Mouse (Mus musculus): ENCODE results near the gene Olfr806. TPM values are rescaled to one million over a fixed set of nuclear protein-coding genes. Genes with fewer than 3 reads are reported as not detected.

Gene Olfr806
- not detected in 2 replicates for polyA plus RNA-seq (2012; rRNA removed; ENCODE audit: low replicate concordance)

GRCm38 (mm10) chr10:129741821-129742220 is at the start of gene Olfr806:
Gene Olfr806 (minus strand): TSS chr10:129741921.

GRCm38 (mm10) chr10:129774338-129774737 is 32.6 kb upstream of the Olfr806 start, which contains the start of gene Olfr809:
Gene Olfr809 (plus strand): TSS chr10:129774638.

GRCm38 (mm10) chr10:129765182-129765581 is 23.5 kb upstream of the Olfr806 start, which contains the start of gene Olfr808:
Gene Olfr808 (plus strand): TSS chr10:129765482.

GRCm38 (mm10) chr10:129757693-129758092 is 16.0 kb upstream of the Olfr806 start, which contains the start of gene Olfr807:
Gene Olfr807 (minus strand): TSS chr10:129757793.

GRCm38 (mm10) chr10:129729275-129729674 is 12.4 kb downstream of the Olfr806 start, which contains the start of gene Olfr805:
Gene Olfr805 (minus strand): TSS chr10:129729375.

GRCm38 (mm10) chr10:129702910-129703309 is 38.8 kb downstream of the Olfr806 start, which contains the start of gene Olfr804:
Gene Olfr804 (plus strand): TSS chr10:129703210.

GRCm38 (mm10) chr10:129694186-129694585 is 47.5 kb downstream of the Olfr806 start, which contains the start of gene Olfr803:
Gene Olfr803 (minus strand): TSS chr10:129694286.

GRCm38 (mm10) chr10:129688069-129688468 is 53.7 kb downstream of the Olfr806 start, which contains the start of gene Olfr802:
Gene Olfr802 (minus strand): TSS chr10:129688169.

Other genes with a start within 250 kb of the Olfr806 start
- gene Olfr790, start 243.4 kb downstream of the Olfr806 start, polyA plus RNA-seq (2012; rRNA removed; ENCODE audit: low replicate concordance) = not detected in 2 replicates
- not detected in 2 replicates for gene Olfr791, start 220.1 kb downstream of the Olfr806 start, polyA plus RNA-seq (2012; rRNA removed; ENCODE audit: low replicate concordance)
- gene Olfr792, start 202.8 kb downstream of the Olfr806 start, polyA plus RNA-seq (2012; rRNA removed; ENCODE audit: low replicate concordance) = not detected in 2 replicates
- not detected in 2 replicates for gene Olfr794, start 174.3 kb downstream of the Olfr806 start, polyA plus RNA-seq (2012; rRNA removed; ENCODE audit: low replicate concordance)
- not detected in 2 replicates for gene Olfr796, start 129.4 kb downstream of the Olfr806 start, polyA plus RNA-seq (2012; rRNA removed; ENCODE audit: low replicate concordance)
- gene Olfr798, start 114.0 kb downstream of the Olfr806 start, polyA plus RNA-seq (2012; rRNA removed; ENCODE audit: low replicate concordance) = not detected in 2 replicates
- not detected in 2 replicates for gene Olfr799, start 104.4 kb downstream of the Olfr806 start, polyA plus RNA-seq (2012; rRNA removed; ENCODE audit: low replicate concordance)
- not detected in 2 replicates for gene Olfr800, start 84.2 kb downstream of the Olfr806 start, polyA plus RNA-seq (2012; rRNA removed; ENCODE audit: low replicate concordance)
- gene Olfr801, start 68.1 kb downstream of the Olfr806 start, polyA plus RNA-seq (2012; rRNA removed; ENCODE audit: low replicate concordance) = not detected in 2 replicates
- not detected in 2 replicates for gene Olfr802, start 53.8 kb downstream of the Olfr806 start, polyA plus RNA-seq (2012; rRNA removed; ENCODE audit: low replicate concordance)
- not detected in 2 replicates for gene Olfr803, start 47.6 kb downstream of the Olfr806 start, polyA plus RNA-seq (2012; rRNA removed; ENCODE audit: low replicate concordance)
- not detected in 2 replicates for gene Olfr804, start 38.7 kb downstream of the Olfr806 start, polyA plus RNA-seq (2012; rRNA removed; ENCODE audit: low replicate concordance)
- gene Olfr805, start 12.5 kb downstream of the Olfr806 start, polyA plus RNA-seq (2012; rRNA removed; ENCODE audit: low replicate concordance) = not detected in 2 replicates
- not detected in 2 replicates for gene Olfr807, start 15.9 kb upstream of the Olfr806 start, polyA plus RNA-seq (2012; rRNA removed; ENCODE audit: low replicate concordance)
- gene Olfr808, start 23.6 kb upstream of the Olfr806 start, polyA plus RNA-seq (2012; rRNA removed; ENCODE audit: low replicate concordance) = not detected in 2 replicates
- gene Olfr809, start 32.7 kb upstream of the Olfr806 start, polyA plus RNA-seq (2012; rRNA removed; ENCODE audit: low replicate concordance) = not detected in 2 replicates
- gene Olfr810, start 53.0 kb upstream of the Olfr806 start, polyA plus RNA-seq (2012; rRNA removed; ENCODE audit: low replicate concordance) = not detected in 2 replicates
- gene Olfr811, start 62.5 kb upstream of the Olfr806 start, polyA plus RNA-seq (2012; rRNA removed; ENCODE audit: low replicate concordance) = not detected in 2 replicates
- gene Olfr812, start 104.2 kb upstream of the Olfr806 start, polyA plus RNA-seq (2012; rRNA removed; ENCODE audit: low replicate concordance) = not detected in 2 replicates
- not detected in 2 replicates for gene Olfr813, start 113.4 kb upstream of the Olfr806 start, polyA plus RNA-seq (2012; rRNA removed; ENCODE audit: low replicate concordance)
- gene Olfr814, start 137.9 kb upstream of the Olfr806 start, polyA plus RNA-seq (2012; rRNA removed; ENCODE audit: low replicate concordance) = not detected in 2 replicates
- gene Olfr815, start 163.9 kb upstream of the Olfr806 start, polyA plus RNA-seq (2012; rRNA removed; ENCODE audit: low replicate concordance) = not detected in 2 replicates
- gene Olfr816, start 173.7 kb upstream of the Olfr806 start, polyA plus RNA-seq (2012; rRNA removed; ENCODE audit: low replicate concordance) = not detected in 2 replicates
- gene Olfr818, start 207.2 kb upstream of the Olfr806 start, polyA plus RNA-seq (2012; rRNA removed; ENCODE audit: low replicate concordance) = not detected in 2 replicates
- gene Olfr819, start 225.3 kb upstream of the Olfr806 start, polyA plus RNA-seq (2012; rRNA removed; ENCODE audit: low replicate concordance) = not detected in 2 replicates
- not detected in 2 replicates for gene Olfr247, start 234.2 kb upstream of the Olfr806 start, polyA plus RNA-seq (2012; rRNA removed; ENCODE audit: low replicate concordance)
- gene Gm10310, start 243.1 kb upstream of the Olfr806 start, polyA plus RNA-seq (2012; rRNA removed; ENCODE audit: low replicate concordance) = not detected in 2 replicates

Data from duodenum, adult 2 months (tissue).